Mouse (Mus musculus) myocyte (in vitro differentiated cells): ENCODE results near the gene Krt25. TPM values are rescaled to one million over a fixed set of nuclear protein-coding genes. Genes with fewer than 3 reads are reported as not detected.

ENCODE experiments used
- H3K27me3 ChIP-seq: one replicate; pipeline ENCODE4 v1.6.1; 2011; ENCODE audit not compliant: control insufficient read depth, insufficient read depth, insufficient read length
- H3K36me3 ChIP-seq: one replicate; pipeline ENCODE4 v1.6.1; 2011; ENCODE audit not compliant: control insufficient read depth, insufficient read depth
- H3K4me2 ChIP-seq: one replicate; pipeline ENCODE4 v1.6.1; 2011; ENCODE audit warnings: low read depth, control low read depth
- H3K4me3 ChIP-seq: one replicate; pipeline ENCODE4 v1.5.1; 2011; ENCODE audit warnings: mild to moderate bottlenecking, control low read depth, moderate library complexity
- H3K79me2 ChIP-seq: one replicate; pipeline ENCODE4 v1.6.1; 2011; ENCODE audit not compliant: control insufficient read depth, insufficient read depth
- H3ac ChIP-seq: one replicate; pipeline ENCODE4 v1.6.1; 2011; ENCODE audit not compliant: control insufficient read depth, insufficient read length
- CEBPB ChIP-seq: IDR thresholded peaks from 2 replicates; pipeline ENCODE4 v1.6.1; 2011; ENCODE audit warnings: mild to moderate bottlenecking, moderate library complexity; ENCODE audit not compliant: poor library complexity, insufficient read depth, severe bottlenecking
- E2F4 ChIP-seq: IDR thresholded peaks from one replicate; pipeline ENCODE4 v1.6.1; 2011; ENCODE audit warnings: mild to moderate bottlenecking, control low read depth, moderate library complexity; ENCODE audit not compliant: insufficient read depth
- MAX ChIP-seq: IDR thresholded peaks from one replicate; pipeline ENCODE4 v1.6.1; 2011; ENCODE audit warnings: low read depth, mild to moderate bottlenecking, control low read depth
- MYOD1 ChIP-seq, 3 experiments: IDR thresholded peaks; one replicate each; pipeline ENCODE4 v1.6.1; 2011; ENCODE audit warnings: control low read depth in 2 of 3, low read depth in 2 of 3, mild to moderate bottlenecking in 2 of 3, moderate library complexity in 1 of 3; ENCODE audit not compliant: insufficient read length in 2 of 3, control insufficient read depth in 1 of 3
- MYOG ChIP-seq, 3 experiments: IDR thresholded peaks; one replicate each; pipeline ENCODE4 v1.6.1; 2011; ENCODE audit warnings: control low read depth in 2 of 3, low read depth in 2 of 3, mild to moderate bottlenecking in 2 of 3; ENCODE audit not compliant: insufficient read length in 2 of 3, control insufficient read depth in 1 of 3, insufficient read depth in 1 of 3
- POLR2A ChIP-seq: IDR thresholded peaks from one replicate; pipeline ENCODE4 v1.6.1; 2011; ENCODE audit warnings: low read depth, mild to moderate bottlenecking, control low read depth, moderate library complexity; ENCODE audit not compliant: insufficient read length
- POLR2AphosphoS2 ChIP-seq: IDR thresholded peaks from one replicate; pipeline ENCODE4 v1.6.1; 2011; ENCODE audit warnings: low read depth, control low read depth; ENCODE audit not compliant: insufficient read length
- REST ChIP-seq: IDR thresholded peaks from one replicate; pipeline ENCODE4 v1.6.1; 2011; ENCODE audit warnings: mild to moderate bottlenecking, control low read depth, moderate library complexity; ENCODE audit not compliant: insufficient read depth, insufficient read length
- SRF ChIP-seq: IDR thresholded peaks from one replicate; pipeline ENCODE4 v1.6.1; 2011; ENCODE audit warnings: low read depth; ENCODE audit not compliant: control insufficient read depth, insufficient read length
- TCF12 ChIP-seq: IDR thresholded peaks from one replicate; pipeline ENCODE4 v1.6.1; 2011; ENCODE audit warnings: mild to moderate bottlenecking, control low read depth; ENCODE audit not compliant: poor library complexity, insufficient read depth, severe bottlenecking
- TCF3 ChIP-seq: IDR thresholded peaks from one replicate; pipeline ENCODE4 v1.6.1; 2011; ENCODE audit warnings: low read depth, control low read depth; ENCODE audit not compliant: insufficient read length
- USF1 ChIP-seq: IDR thresholded peaks from one replicate; pipeline ENCODE4 v1.6.1; 2011; ENCODE audit warnings: low read depth, mild to moderate bottlenecking, control low read depth, moderate library complexity
- polyA plus RNA-seq: library from polyadenylated mRNA; unstranded; fragments of >200 nt; fragmentation: generic; extraction: Trizol; gene quantifications from one replicate; pipeline ENCODE4 v1.2.1, GENCODE M21; 2012; ENCODE audit warnings: missing spikeins

The Krt25 gene
- polyA plus RNA-seq, 1 experiment = not detected

DNA sequence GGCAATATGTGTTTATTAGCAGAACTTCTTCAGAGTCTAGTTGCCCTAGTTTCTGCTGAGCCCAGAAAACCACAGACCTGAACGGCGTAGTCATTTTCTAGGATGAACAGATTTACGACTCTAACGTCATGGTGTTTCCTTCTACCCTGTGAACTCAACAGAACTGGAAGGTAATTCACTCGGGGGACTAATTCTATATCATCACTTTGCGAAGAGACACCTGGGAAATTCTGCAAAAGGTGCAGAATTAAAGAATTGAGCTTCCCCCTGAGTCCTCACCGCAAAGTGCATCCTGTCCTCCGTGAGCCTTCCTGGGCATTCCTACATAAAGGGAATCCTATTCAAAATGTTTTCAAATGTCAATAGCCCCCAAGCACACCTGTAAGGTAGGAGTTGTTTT, 38.7 kb upstream of the Krt25 start:
- TF ChIP-seq MYOD1 (IDR thresholded peaks at IDR 0.05; ENCODE audit: control insufficient read depth in 1 of 3, insufficient read length in 2 of 3, low read depth in 2 of 3) = no peak
- peaks cover 26% of the 10 kb centered on the region for H3K27me3 ChIP-seq
- H3K79me2 ChIP-seq = no peaks in the 10 kb centered on the region
- no peak overlapping the region for H3ac ChIP-seq
- H3K36me3 ChIP-seq = no peaks in the 10 kb centered on the region
- no peak overlapping the region for H3K4me3 ChIP-seq
- H3K4me2 ChIP-seq = no peak overlapping the region

DNA sequence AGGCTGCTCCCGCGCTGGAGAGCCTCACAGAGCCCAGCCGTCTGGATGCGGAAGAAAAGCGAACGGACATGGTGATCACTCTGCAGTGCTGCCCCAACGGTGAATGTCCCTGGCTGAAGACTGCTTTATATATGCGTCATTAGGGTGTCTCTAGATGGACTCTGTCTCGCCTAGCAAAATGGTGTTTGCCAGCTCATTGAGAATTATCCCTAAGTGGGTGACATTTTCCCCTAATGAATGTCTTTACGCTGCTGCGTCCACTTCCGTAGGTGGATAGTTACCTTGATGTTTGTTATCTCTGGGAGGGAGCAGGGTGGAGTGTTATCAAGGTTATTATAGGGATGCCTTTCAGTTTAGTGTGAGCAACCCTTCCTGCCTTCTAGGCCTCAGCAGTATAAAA, 28.3 kb upstream of the Krt25 start, which contains the start of gene Krt27:
Gene Krt27, minus strand, starts transcription at position 101 of the 400 bp plus-strand sequence.
- Histone ChIP-seq H3K79me2 (no peaks in the 10 kb centered on the region), H3K4me2 (no peak within 1 kb of the TSS), H3K4me3 (no peak within 1 kb of the TSS), H3K36me3 (no peaks in the 10 kb centered on the region), H3ac (no peak within 1 kb of the TSS), H3K27me3 (peaks cover 47% of the 10 kb centered on the region)
- TF ChIP-seq TCF12 = no peak
- TF ChIP-seq E2F4 = no peak
- TF ChIP-seq MAX = no peak
- no peak for TF ChIP-seq MYOG (IDR thresholded peaks at IDR 0.05; ENCODE audit: control insufficient read depth in 1 of 3, insufficient read depth in 1 of 3, insufficient read length in 2 of 3, low read depth in 2 of 3)
- no peak for TF ChIP-seq USF1
- TF ChIP-seq CEBPB = no peak
- TF ChIP-seq POLR2AphosphoS2 = no peak

- H3ac ChIP-seq = no peak overlapping the region
- TF ChIP-seq TCF12 (no peak), MAX (no peak), REST (no peak), SRF (no peak)
- no peak overlapping the region for H3K4me2 ChIP-seq
- no peaks in the 10 kb centered on the region for H3K79me2 ChIP-seq
- no peak overlapping the region for H3K4me3 ChIP-seq
- peaks cover 29% of the 10 kb centered on the region for H3K27me3 ChIP-seq
- no peaks in the 10 kb centered on the region for H3K36me3 ChIP-seq
These were observed 16.6 kb upstream of the Krt25 start for GRCm38 (mm10) chr11:99339299-99339847.

DNA sequence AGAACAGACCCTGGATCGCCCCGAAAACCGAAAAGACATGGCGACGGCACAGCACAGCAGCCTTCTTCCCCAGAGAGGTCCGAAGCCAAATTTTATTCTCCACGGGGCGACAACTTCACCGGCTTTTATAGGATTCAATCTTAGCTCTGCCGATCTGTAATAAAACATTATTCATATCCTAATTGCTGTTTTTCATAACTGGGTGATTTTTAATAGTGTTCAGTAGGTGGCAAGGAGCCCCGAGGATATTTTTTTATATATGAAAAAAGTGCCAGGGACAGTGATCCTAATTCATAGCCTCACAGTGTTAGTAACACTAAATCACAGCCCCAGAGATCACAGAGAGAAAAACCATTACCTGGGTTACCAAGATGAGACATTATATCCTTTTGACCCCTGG, 15.1 kb upstream of the Krt25 start, which contains the start of gene Krt26:
Gene Krt26, minus strand, starts transcription at position 101 of the 400 bp plus-strand sequence.
- TF ChIP-seq POLR2AphosphoS2 (no peak), USF1 (no peak), REST (no peak), CEBPB (no peak), POLR2A (no peak), TCF12 (no peak), TCF3 (no peak), MYOG (IDR thresholded peaks at IDR 0.05; ENCODE audit: control insufficient read depth in 1 of 3, insufficient read depth in 1 of 3, insufficient read length in 2 of 3, low read depth in 2 of 3) (no peak), MYOD1 (IDR thresholded peaks at IDR 0.05; ENCODE audit: control insufficient read depth in 1 of 3, insufficient read length in 2 of 3, low read depth in 2 of 3) (no peak), E2F4 (no peak), MAX (no peak), SRF (no peak)
- Histone ChIP-seq H3K4me3 (no peak within 1 kb of the TSS), H3K36me3 (no peaks in the 10 kb centered on the region), H3K4me2 (no peak within 1 kb of the TSS), H3K27me3 (peaks cover 37% of the 10 kb centered on the region), H3ac (no peak within 1 kb of the TSS), H3K79me2 (no peaks in the 10 kb centered on the region)

- H3ac ChIP-seq = no peak overlapping the region
- no peaks in the 10 kb centered on the region for H3K36me3 ChIP-seq
- H3K79me2 ChIP-seq = no peaks in the 10 kb centered on the region
- no peak overlapping the region for H3K4me3 ChIP-seq
- H3K27me3 ChIP-seq = peaks cover 30% of the 10 kb centered on the region
- TF ChIP-seq TCF3 = no peak
- no peak for TF ChIP-seq USF1
- no peak for TF ChIP-seq MYOG (IDR thresholded peaks at IDR 0.05; ENCODE audit: control insufficient read depth in 1 of 3, insufficient read depth in 1 of 3, insufficient read length in 2 of 3, low read depth in 2 of 3)
- no peak for TF ChIP-seq E2F4
- H3K4me2 ChIP-seq = no peak overlapping the region
These were observed 10.7 kb upstream of the Krt25 start for GRCm38 (mm10) chr11:99333426-99333825.

- H3K79me2 ChIP-seq = no peaks in the 10 kb centered on the region
- TF ChIP-seq USF1 (no peak), CEBPB (no peak)
- no peak overlapping the region for H3K4me3 ChIP-seq
- H3K4me2 ChIP-seq = no peak overlapping the region
- no peak overlapping the region for H3ac ChIP-seq
- H3K36me3 ChIP-seq = no peaks in the 10 kb centered on the region
- H3K27me3 ChIP-seq = peaks cover 41% of the 10 kb centered on the region
These were observed 6.9 kb upstream of the Krt25 start for GRCm38 (mm10) chr11:99329655-99330054.
